Mouse (Mus musculus): ENCODE results near the gene Mapk14.
"Not testable (repeated sequence)": the region's sequence is repeated elsewhere in the genome, so short reads cannot be mapped to it uniquely, and the experiment has no call there.

Gene Mapk14

GRCm38 (mm10) chr17:28735317-28736105 lies 44.4 kb downstream of the Mapk14 start:
- no peak for DNase-seq (ENCODE audit: inconsistent age in 2 of 2, low spot score in 1 of 2)

- DNase-seq (ENCODE audit: inconsistent age in 2 of 2, low spot score in 1 of 2) = no peak
These were observed 45.4 kb downstream of the Mapk14 start for GRCm38 (mm10) chr17:28736486-28736885.

GRCm38 (mm10) chr17:28737973-28738372 lies 46.8 kb downstream of the Mapk14 start:
- no peak for DNase-seq (ENCODE audit: inconsistent age in 2 of 2, low spot score in 1 of 2)

- DNase-seq (ENCODE audit: inconsistent age in 2 of 2, low spot score in 1 of 2) = no peak
These were observed 48.1 kb downstream of the Mapk14 start for GRCm38 (mm10) chr17:28739244-28739643.

- no peak for DNase-seq (ENCODE audit: inconsistent age in 2 of 2, low spot score in 1 of 2)
These were observed 52.2 kb downstream of the Mapk14 start for GRCm38 (mm10) chr17:28743145-28743866.

GRCm38 (mm10) chr17:28743916-28744315 lies 52.8 kb downstream of the Mapk14 start:
- DNase-seq (ENCODE audit: inconsistent age in 2 of 2, low spot score in 1 of 2) = peak in 1 of 2 experiments; percentile 47

GRCm38 (mm10) chr17:28745773-28746172 lies 54.6 kb downstream of the Mapk14 start:
- DNase-seq (ENCODE audit: inconsistent age in 2 of 2, low spot score in 1 of 2) = no peak

GRCm38 (mm10) chr17:28748001-28748400 lies 56.9 kb downstream of the Mapk14 start:
- DNase-seq (ENCODE audit: inconsistent age in 2 of 2, low spot score in 1 of 2) = no peak

GRCm38 (mm10) chr17:28750580-28750979 lies 59.5 kb downstream of the Mapk14 start:
- DNase-seq (ENCODE audit: inconsistent age in 2 of 2, low spot score in 1 of 2) = peak; percentile 21 to 54

GRCm38 (mm10) chr17:28756447-28756846 lies 65.3 kb downstream of the Mapk14 start:
- DNase-seq (ENCODE audit: inconsistent age in 2 of 2, low spot score in 1 of 2) = no peak

GRCm38 (mm10) chr17:28757470-28757869 lies 66.3 kb downstream of the Mapk14 start:
- DNase-seq (ENCODE audit: inconsistent age in 2 of 2, low spot score in 1 of 2) = no peak

GRCm38 (mm10) chr17:28760736-28761312 lies 69.7 kb downstream of the Mapk14 start:
- DNase-seq (ENCODE audit: inconsistent age in 2 of 2, low spot score in 1 of 2) = no peak

GRCm38 (mm10) chr17:28761871-28762270 lies 70.7 kb downstream of the Mapk14 start:
- peak; percentile 81 to 94 for DNase-seq (ENCODE audit: inconsistent age in 2 of 2, low spot score in 1 of 2)

GRCm38 (mm10) chr17:28766203-28766602 lies 75.1 kb downstream of the Mapk14 start:
- peak; percentile 84 to 88 for DNase-seq (ENCODE audit: inconsistent age in 2 of 2, low spot score in 1 of 2)

- peak in 1 of 2 experiments; percentile 77 for DNase-seq (ENCODE audit: inconsistent age in 2 of 2, low spot score in 1 of 2)
These were observed 75.8 kb downstream of the Mapk14 start for GRCm38 (mm10) chr17:28766781-28767515.

- peak; percentile 50 to 77 for DNase-seq (ENCODE audit: inconsistent age in 2 of 2, low spot score in 1 of 2)
These were observed 78.2 kb downstream of the Mapk14 start, which contains the start of gene Mapk13 for GRCm38 (mm10) chr17:28769121-28769874. Gene Mapk13, plus strand, starts transcription at chr17:28769297.

GRCm38 (mm10) chr17:28769875-28770421 lies 78.8 kb downstream of the Mapk14 start:
- DNase-seq (ENCODE audit: inconsistent age in 2 of 2, low spot score in 1 of 2) = peak; percentile 42 to 74

- no peak for DNase-seq (ENCODE audit: inconsistent age in 2 of 2, low spot score in 1 of 2)
These were observed 80.2 kb downstream of the Mapk14 start for GRCm38 (mm10) chr17:28771289-28771688.

GRCm38 (mm10) chr17:28774303-28774702 lies 83.2 kb downstream of the Mapk14 start:
- not testable (repeated sequence) for DNase-seq (ENCODE audit: inconsistent age in 2 of 2, low spot score in 1 of 2)

GRCm38 (mm10) chr17:28775161-28775560 lies 84.0 kb downstream of the Mapk14 start:
- DNase-seq (ENCODE audit: inconsistent age in 2 of 2, low spot score in 1 of 2) = no peak

Measured in adrenal gland, adult (tissue).